Mouse (Mus musculus) layer of hippocampus, adult 18-20 months (tissue): Measurements from ENCODE around the gene Spdya. TPM values are rescaled to one million over a fixed set of nuclear protein-coding genes. Genes with fewer than 3 reads are reported as not detected.
A peak's percentile ranks its signal among the peaks of the same experiment; 100 is the strongest.
"Not testable (repeated sequence)": the region's sequence is repeated elsewhere in the genome, so short reads cannot be mapped to it uniquely, and the experiment has no call there.

ENCODE experiments used
- DNase-seq, 2 experiments: peaks; one replicate each; pipeline ENCODE4 v3.0.0; 2022; ENCODE audit warnings: low spot score in 2 of 2
- long read RNA-seq: library from polyadenylated mRNA; stranded (forward); transcript quantifications from one replicate; pipeline ENCODE4 v2.0.0, GENCODE M21; 2021
- total RNA-seq, 2 experiments: library from RNA; stranded (reverse); gene quantifications; 2 replicates each; pipeline ENCODE4 v1.2.3; 2021

Spdya gene
- total RNA-seq: 1 to 10 TPM; 1.1 to 1.5 TPM
- long read RNA-seq, partial matches to known transcripts: 0 of 4 reads
- long read RNA-seq, other reads (novel, unspliced or antisense): 4 of 4 reads

DNA sequence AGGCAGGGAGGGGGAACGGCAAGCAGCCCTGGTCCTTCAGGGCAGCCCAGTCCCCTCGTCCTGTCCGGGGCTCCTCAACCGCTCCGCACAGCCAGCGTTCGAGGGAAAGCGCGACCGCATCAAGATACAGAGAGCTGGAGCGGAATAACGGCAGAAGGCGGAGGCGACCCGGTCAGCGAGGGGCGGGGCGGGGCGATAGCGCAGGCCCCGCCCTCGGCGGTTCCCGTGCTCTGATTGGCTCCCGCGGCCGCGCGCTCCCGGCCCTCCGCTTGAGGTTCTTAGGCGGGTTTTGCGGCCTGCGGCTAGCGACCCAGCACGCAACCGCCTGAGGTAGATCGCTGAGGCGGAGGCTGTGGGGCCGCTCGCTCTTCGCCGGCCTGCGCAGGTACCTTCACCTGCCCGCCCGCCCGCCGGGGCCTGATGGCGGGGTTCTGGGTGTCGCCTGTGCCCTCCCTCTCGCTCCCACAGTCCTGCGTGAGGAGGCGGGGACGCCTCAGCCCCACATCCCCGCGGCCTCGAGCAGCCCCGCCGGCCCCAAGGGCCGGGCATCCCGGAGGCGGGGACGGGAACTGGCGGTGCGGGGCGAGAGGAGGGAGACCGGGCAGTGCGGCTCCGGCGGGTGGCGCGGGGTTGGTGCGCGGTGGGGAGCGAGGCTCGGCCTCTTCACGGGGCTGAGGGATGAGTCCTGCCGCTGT, at the start of gene Spdya:
TSS of gene Spdya (plus strand) at position 305 of the 695 bp plus-strand sequence.
- DNase-seq: peak; percentile 65 to 85

DNA sequence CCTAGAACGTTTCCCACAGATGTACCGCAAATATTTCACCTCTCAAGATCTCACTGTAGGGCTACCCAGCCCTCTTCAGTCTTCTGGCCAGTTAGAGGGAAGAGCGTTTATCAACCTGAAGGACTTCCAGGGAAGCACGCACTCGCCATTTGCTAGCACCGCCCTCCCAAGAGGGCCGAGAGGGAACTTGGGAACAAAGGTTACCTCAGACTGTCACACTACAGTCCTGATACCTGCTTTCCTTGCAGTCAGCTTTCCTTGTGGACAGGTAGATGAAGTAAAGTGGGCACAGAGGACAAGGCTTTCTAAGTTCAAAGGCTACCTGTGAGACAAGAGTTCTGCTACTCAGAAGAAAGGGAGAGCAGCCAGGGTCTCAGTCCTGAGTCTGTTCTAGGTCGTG, 45.0 kb upstream of the Spdya start:
- DNase-seq: no peak

DNA sequence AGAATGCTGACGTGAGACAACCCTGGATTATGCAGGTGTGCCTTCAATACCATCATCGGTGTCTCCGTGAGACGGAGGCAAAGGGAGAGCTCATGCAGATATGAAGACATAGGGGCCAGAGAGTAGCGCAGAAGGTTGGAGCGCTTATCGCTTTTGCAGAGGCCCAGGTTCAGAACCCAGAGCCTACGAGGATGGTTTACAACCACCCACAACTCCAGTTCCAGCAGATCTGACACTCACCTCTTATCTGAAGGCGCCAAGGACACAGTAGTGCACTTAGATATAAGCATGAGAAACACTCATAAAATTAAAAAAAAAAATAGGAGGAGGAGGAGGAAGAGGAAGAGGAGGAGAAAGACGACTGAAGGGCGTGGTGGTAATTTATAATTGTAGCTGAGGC, 41.6 kb upstream of the Spdya start:
- no peak for DNase-seq

DNA sequence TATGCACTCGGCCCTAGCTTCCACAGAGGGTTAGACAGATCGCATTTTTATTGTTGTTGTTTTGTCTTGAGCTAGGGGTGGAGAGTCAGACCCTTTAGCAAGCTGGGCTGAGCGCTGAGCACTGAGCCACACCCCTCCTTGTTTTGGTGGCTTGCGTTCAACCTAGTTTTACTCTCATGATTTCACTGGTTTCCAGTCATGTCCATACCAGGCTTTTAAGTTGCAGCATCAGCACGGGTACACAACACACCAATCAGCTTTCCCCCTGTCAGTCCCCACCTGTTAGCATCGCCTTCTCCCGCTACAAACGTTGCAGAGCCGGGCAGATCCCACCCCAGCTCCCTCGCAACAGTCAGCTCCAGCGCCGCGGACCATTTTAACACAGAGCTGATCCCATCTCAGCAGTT, 25.6 kb upstream of the Spdya start:
- no peak for DNase-seq

DNA sequence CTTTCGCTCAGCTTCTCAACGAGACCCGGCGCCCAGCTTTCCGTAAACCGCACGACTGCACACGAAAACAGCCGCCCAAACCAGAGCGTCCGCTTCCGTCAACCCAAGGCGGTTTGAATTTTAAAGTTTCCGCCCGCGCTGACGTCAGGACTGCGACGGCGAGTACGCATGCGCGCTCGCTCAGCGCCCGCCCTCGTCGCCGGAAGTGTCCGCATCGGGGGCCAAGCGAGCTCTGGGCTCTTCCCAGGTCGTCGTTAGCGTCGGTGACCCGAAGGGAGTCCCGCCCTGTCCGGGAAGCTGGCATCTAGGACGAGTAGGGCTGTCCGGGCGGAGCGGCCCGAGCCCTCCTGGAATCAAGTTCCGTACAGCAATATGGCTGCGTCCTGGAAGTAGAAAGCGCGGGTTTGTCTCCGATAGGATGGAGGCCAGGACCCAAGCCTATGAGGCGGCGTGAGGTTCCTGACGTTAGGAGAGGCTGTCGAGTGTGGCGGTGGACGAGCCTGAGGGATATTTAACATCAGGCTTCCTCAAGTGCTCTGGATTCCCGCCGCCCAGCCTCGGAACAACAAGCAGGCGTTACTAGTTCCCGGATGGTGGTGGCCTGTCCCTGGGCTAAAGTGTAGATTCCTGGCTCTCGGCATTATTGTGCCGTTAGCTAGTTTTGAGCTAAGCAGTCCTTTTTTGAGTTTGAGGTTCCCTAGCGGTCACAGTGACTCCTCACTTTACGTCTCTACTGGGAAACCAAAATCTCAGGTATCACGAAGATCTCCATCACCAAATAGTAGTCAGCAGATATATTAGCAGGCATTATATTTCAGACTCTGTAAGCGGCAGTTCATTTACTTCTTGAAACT, 24.9 kb upstream of the Spdya start, which contains the start of gene Ndc80:
TSS of gene Ndc80 (minus strand) at position 147 of the 854 bp plus-strand sequence.
- DNase-seq: peak; percentile 86 to 92

DNA sequence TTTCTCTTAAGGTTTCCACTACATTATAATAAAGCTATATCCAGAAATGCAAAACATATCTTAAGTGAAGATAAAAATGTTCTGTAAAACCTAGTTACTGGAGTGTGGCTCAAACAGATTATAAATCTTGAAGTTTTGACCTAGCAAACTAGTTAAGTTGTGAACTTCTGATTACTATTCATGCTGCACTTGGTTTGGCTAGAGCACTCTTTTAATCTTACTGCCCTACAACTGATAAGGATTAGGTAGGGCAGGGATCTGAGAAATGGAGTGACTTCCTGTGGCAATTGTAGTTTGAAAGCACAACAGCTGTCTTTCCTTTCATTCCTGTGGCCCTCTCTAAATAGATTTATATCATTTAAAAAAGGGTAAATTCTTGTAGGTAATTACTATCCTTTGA, 23.8 kb upstream of the Spdya start:
- no peak for DNase-seq

DNA sequence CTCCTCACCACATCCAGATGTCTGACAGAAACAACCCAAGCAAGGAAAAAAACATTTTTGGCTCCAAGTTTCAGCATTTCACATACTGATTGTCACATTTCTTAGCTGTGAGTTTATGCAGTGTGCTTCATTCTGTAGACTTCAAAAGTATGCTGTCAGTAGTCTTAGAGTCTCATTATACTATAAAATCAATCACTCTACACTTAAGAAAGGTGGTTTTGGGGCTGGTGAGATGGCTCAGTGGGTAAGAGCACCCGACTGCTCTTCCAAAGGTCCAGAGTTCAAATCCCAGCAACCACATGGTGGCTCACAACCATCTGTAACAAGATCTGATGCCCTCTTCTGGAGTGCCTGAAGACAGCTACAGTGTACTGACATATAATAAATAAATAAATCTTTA, 16.3 kb upstream of the Spdya start:
- not testable (repeated sequence) for DNase-seq

DNA sequence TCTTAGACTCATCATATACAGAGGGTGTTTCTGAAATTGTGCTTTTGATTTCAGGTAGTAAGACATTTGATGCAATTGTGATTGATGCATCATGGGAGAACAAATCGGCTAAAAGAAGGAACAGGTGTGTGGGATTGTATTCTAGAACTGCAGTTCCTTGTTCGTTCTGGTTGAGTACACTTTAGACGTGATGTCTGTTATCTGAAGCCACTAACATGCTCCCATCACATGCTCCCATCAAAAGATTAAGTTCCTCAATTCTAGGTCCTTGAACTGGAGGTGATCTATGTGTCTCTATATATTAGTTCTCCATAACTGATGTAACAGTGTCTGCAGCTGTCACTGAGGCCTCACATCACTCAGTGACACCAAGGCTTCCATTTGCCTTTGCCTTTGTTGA, 14.7 kb upstream of the Spdya start:
- DNase-seq: no peak

DNA sequence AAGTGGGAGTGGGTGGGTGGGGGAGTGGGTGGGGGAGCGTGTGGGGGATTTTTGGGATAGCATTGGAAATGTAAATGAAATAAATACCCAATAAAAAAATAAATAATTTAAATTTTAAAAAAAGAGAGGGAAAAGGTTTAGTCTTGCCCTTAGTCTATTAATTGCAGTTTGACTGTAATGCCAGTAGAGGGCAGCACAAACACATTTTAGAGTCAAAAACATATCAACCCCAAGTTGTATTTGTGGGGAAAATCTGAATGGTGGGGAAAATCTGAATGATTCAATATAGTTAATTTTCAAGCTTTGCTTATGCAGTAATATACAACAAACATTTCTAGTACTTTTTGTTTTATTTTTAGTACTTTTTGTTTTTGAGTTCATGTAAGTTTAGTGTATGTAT, 3.3 kb upstream of the Spdya start:
- peak in 1 of 2 experiments; percentile 28 for DNase-seq

DNA sequence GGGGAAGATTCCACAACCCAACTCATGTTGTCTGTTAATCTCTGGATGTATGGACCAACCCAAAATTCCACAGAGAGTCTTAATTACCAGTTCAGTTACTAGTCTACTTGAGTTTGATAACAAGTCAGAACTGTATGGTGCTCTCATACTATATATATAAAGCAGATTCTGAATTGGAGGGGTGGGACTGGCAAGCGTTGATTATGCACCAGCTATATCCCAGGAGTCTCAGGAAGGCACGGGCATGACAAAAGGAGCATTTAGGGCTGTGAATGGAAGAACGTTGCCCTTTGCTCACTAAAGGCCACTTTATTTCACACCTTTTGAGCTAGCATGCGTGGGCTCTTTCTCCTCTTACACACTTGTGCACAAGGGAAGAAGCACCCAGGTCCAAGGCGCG, 511 bp upstream of the Spdya start:
- DNase-seq: no peak

DNA sequence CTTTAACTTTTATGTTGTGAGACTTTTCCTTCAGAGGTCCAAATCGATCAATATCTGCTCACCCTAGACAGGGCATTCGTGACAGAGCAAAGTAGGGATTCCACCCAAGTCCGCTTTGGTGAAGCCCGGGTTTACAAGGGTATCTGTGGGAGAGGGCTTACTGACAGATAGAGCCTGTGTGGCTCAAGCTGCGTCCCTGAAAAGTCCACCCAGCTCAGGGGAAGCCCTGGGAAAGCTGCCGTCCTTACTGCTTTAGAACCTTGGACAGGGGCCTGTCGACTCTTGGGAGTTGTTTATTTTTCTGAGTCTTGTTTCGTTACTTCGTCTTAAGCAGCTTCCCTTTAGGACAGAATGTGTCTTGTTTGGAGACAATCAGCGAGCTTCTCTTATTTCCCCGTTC, 1.0 kb downstream of the Spdya start:
- no peak for DNase-seq

DNA sequence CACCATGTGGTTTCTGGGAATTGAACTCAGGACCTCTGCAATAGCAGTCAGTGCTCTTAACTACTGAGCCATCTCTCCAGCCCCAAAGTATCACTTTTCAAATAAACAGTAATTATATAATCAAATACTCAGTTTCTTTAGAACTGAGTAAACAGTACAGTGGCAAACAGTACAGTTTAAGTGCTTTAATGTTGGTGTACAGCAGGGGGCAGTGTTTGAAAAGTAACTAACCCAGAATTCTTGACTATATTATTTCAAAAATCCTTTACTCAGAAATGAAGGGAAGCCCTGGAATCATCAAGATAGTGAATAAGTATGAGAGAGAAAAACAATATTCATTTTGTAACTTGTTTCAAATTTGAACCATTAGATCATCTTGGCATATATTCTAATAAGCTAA, 9.8 kb downstream of the Spdya start:
- DNase-seq: peak in 1 of 2 experiments; percentile 64

DNA sequence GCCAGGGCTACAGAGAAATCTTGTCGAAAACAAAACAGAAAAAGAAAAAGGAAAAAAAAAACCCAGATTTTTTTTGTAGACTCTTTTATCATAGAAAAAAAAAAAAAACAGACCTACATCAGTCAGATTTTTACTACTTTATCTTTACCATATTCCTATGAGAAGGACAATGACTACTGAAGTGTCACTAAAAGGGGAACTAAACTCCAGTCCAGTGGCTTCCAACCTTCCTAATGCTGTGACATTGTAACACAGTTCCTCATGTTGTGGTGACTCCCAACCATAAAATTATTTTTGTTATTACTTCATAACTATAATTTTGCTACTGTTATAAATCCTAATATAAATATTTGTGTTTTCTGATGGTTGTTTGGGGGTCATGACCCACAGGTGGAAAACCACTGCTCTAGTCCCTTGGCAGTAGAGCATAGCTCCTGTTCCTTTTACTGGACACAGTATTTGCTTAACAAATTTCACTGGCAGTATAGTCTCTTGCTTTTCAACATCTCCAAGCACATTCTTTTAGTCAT, 27.4 kb downstream of the Spdya start:
- DNase-seq: no peak

DNA sequence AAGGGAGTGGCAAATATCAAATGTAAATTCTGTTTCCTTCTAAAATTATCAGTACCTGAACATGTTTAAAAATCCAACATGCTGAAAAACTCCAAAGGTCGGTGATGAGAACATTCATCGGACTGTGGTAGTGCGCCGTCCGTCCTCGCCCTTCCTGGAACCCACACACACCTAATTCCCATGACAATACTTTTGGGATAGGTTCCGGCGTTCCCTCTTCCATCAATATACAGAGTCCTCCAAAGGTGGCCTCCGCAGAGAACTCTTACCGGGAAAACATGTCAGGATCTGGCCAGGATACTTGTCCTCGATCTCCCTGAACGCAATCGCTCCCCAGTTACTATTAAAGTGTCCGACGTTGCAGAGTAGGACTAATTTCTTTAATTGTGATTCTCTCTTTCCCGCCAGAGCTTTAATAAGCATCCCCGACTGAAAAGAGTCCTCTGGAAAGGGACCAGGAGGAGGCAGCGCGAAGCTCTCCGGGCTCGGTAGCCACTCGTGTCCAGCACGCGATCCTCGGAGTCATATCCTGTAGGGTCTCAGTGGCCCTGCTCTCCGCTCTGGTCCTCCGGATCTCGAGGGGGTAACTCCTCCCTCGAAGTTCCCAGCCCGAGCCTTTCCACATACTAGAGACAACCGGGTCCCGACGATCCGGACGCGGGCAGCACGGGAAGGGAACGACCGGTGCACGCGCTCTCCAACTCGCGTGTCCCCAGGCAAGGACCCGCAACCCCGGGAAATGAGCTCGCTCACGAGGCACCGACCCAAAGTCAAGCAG, 46.2 kb downstream of the Spdya start:
- DNase-seq: no peak

DNA sequence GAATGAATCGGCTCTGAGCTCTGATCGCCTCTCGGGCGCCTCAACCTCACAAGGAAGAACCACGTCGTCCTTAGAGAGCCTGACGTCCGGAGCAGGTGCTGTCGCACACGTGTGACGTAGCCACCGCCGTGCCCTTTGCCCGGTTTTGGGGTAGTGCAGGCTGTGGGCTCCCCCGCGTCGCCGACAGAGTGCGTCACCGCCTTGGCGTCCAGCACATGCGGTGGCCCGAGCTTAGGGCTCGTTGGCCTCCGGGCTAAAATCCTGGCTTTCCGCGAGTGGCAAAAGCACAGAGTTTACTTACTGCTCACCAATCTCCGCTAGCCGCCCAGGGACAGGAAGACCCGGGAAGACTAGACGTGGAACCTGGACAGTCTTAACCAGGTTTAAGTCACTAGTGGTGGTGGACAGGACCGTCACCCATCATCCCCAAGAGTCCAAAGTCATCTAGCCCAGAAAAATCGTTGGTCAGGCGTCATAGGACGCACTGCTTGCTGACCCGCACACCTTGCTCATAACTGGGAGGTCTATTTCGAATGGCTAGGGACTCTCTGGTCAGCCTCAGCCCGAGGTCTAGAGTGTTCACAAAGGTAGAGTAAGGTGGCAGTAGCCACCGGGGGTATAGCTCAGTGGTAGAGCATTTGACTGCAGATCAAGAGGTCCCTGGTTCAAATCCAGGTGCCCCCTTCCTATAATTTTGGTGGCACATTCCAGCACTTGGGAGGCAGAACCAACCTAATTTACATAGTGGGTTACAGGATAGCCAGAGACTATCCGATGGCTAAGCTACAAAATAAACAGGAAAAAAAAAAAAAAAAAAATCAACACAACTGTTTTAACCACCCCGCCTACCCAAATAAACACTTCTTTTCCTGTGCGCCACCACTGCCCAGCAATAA, 47.0 kb downstream of the Spdya start:
- peak; percentile 90 to 93 for DNase-seq

DNA sequence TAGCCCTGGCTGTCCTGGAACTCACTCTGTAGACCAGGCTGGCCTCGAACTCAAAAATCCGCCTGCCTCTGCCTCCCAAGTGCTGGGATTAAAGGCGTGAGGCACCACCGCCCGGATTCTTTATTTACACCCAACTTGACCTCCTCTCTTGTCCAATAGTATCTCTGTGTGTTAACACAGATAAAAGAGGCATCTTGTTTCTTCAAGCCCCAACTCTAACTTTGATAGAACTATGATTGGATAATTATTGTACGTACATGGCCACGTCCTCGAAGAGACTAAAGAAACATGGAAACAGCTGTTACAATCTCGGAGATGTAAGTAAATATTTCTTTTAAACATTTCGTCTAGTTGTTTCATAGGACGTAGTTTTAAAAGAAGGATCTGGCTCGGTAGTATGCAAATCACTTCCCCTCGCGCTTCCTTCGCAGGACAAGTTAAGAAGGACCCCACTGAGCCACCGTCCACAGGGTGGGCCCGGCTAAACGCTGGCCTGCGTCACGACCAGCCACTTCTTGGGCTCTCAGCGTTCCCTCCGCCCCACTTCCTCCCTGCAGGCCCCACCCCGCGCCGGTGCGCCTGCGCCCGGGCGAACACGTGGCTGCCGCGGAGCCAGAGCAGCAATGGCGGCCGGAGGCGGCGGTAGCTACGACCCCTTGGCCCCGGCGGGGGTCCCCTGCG, 63.9 kb downstream of the Spdya start, which contains the start of gene Wdr43:
TSS of gene Wdr43 (plus strand) at position 258 of the 681 bp plus-strand sequence.
- peak; percentile 95 to 98 for DNase-seq

DNA sequence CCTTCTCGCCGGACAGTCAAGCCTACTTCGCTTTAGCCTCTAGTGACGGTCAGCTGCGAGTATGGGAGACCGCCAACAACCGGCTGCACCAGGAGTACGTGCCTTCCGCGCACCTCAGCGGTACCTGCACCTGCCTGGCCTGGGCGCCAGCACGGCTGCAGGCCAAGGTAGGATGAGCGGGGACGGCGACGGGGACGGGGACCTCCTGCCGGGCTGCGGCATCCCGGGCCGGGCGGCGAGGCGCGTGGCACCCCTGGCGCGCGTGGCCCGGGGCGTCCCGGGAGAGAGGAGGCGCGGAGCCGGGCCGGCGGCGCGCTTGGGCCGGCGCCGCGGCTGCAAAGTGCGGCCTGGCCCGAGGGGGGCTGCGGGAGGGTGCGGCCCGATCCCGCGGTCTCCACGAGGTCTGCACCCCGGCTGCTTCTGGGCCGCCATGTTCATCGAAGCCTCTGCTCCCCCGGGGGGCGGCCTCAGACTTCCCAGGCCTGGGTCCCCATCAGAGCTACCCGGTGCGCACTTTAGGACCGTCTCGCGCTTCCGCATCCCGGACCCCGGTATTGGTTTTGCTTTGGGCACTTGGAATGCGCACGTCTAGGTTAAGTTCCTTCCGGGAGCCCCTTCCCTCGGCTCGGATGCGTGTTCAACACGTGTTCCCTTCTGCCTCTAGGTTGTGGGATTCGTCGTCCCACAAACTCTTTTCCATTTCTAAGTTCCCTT, 64.6 kb downstream of the Spdya start:
- DNase-seq: peak in 1 of 2 experiments; percentile 5

DNA sequence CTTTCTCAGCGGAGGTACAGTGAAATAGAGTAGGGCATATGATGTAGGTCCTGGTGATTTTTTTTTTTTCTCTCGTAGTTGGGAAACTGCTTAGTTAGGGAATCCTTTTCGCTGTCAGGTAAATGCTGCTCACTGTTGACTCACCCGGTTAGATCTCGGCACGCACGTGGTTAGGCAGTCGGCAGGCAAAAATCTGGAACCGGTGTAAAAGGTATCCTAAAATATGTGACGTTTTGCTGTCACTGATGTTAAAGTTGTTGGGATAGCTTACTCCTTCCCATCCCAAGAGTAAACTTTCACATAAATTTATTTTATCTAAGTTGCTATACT, 65.1 kb downstream of the Spdya start:
- DNase-seq: no peak

DNA sequence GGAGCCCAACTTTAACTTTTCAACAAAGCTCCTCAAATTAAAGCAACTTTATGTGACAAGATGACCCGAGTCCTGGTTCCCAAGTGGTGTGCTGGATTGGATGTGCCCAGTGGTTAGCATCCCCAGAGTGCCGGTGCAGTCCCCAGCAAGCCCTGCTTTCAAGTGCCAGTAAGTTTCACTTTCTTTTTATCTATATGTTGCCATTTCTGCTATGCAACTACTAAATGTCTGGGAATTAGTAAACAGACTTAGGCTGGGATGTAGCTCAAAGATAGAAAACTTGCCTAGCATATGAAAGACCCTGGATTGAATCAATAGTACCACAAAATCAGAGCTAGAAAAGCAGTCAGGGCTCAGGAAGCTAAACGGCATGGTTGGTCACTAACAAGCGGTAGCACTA, 66.1 kb downstream of the Spdya start:
- no peak for DNase-seq
